In the genomic region with DNA sequence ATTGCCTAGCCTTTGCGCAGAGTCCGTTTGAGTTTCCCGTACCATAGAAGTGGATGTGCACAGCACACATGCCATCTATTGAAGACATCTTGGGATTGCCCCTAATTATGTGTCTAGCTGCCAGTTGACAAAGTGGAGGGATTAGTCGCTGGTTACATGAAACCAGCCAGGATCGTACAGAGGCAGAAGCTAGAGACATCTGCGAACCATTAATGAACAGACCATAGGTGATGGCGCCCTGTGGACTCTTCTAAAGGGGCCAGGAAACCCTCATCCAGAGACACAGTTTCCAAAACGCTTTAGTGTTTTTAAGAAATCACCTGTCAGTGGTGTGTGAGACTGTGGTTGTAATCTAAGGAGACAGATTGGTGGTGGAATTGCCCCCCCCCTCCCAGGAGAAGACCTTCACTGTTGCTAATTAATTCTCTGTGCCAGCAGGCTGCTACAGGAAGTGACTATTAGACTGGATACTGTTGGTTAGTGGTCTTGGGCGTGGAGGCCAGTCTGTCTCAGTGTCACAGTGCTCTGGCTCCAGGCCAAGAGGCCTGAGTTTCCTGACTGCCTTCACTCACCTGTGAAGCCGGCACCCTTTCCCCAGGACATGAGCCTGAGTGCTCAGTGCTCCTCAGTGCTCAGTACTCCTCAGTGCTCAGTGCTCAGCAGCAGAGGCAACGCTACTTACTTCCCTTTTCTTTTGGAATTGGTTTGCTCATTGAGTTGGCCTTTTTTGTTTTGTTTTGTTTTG, we compare ENCODE assay signal across 9 mouse cellular contexts. TPM values are rescaled to one million over a fixed set of nuclear protein-coding genes. Genes with fewer than 3 reads are reported as not detected.
DNase-seq lines count a peak whose midpoint lies in the region; ATAC-seq and TF ChIP-seq lines count a peak whose summit lies in the region.
"Had no signal": no experiment of that assay in that cellular context is flagged by ENCODE, and none has a peak within 500 bp of the region (broad histone marks: within the 10 kb centered on the region; RNA-seq: fewer than 3 reads in every experiment).

No protein-coding gene starts in this region.

- H3K36me3 ChIP-seq in midbrain, embryonic 13.5 days = 0 out of 2 replicates have a peak, but pooled peaks cover 5% of the 10 kb centered on the region
- no peaks in the 10 kb centered on the region for H3K36me3 ChIP-seq in midbrain, embryonic 15.5 days (replicated peaks)
- H3K36me3 ChIP-seq in embryonic facial prominence, embryonic 10.5 days (replicated peaks) = peaks cover 49% of the 10 kb centered on the region
- peaks cover 14% of the 10 kb centered on the region for H3K36me3 ChIP-seq in small intestine, adult 2 months (ENCODE audit: control insufficient read depth, insufficient read depth, low read length)

- no peaks in the 10 kb centered on the region for H3K9me3 ChIP-seq in midbrain, embryonic 13.5 days
- H3K9me3 ChIP-seq in midbrain, embryonic 15.5 days = no peaks in the 10 kb centered on the region
- H3K9me3 ChIP-seq in embryonic facial prominence, embryonic 10.5 days = no peaks in the 10 kb centered on the region
- H3K9me3 ChIP-seq: liver, embryonic 13.5 days had no signal

- no peak for TF ChIP-seq CTCF in small intestine, adult 2 months (IDR thresholded peaks at IDR 0.05; ENCODE audit: extremely low read depth, insufficient read length, insufficient replicate concordance, low read depth, low read length)

- H3K4me1 ChIP-seq in midbrain, embryonic 13.5 days (replicated peaks) = peaks cover 43% of the 10 kb centered on the region
- peaks cover 24% of the 10 kb centered on the region for H3K4me1 ChIP-seq in midbrain, embryonic 15.5 days
- H3K4me1 ChIP-seq in embryonic facial prominence, embryonic 10.5 days = peaks cover 88% of the 10 kb centered on the region
- peaks cover 35% of the 10 kb centered on the region for H3K4me1 ChIP-seq in small intestine, adult 2 months (ENCODE audit: control insufficient read depth, insufficient read depth, insufficient read length, low read length)

- TF ChIP-seq POLR2A in small intestine, adult 2 months (IDR thresholded peaks at IDR 0.05; ENCODE audit: low read depth, low read length) = no peak

- no peak overlapping the region for H3K4me3 ChIP-seq in midbrain, embryonic 13.5 days (replicated peaks)
- H3K4me3 ChIP-seq in midbrain, embryonic 15.5 days = no peak overlapping the region
- no peak overlapping the region for H3K4me3 ChIP-seq in embryonic facial prominence, embryonic 10.5 days
- no peak overlapping the region for H3K4me3 ChIP-seq in small intestine, adult 2 months (ENCODE audit: low read depth, low read length)
- H3K4me3 ChIP-seq: liver, embryonic 13.5 days had no signal

- intact Hi-C loops in left cerebral cortex, postnatal 14 days (cut with DNase I) = no loop called here

- H3K4me2 ChIP-seq in midbrain, embryonic 13.5 days (replicated peaks) = no peak overlapping the region
- no peak overlapping the region for H3K4me2 ChIP-seq in midbrain, embryonic 15.5 days
- H3K4me2 ChIP-seq: liver, embryonic 13.5 days had no signal

- 0 out of 2 replicates have a peak, but pooled peaks have one; percentile 24 for ATAC-seq in midbrain, embryonic 13.5 days
- no peak for ATAC-seq in midbrain, embryonic 15.5 days (replicated peaks)

- H3K9ac ChIP-seq in midbrain, embryonic 13.5 days (replicated peaks) = no peak overlapping the region
- H3K9ac ChIP-seq in midbrain, embryonic 15.5 days = no peak overlapping the region
- H3K9ac ChIP-seq: liver, embryonic 13.5 days had no signal

- no peaks in the 10 kb centered on the region for H3K27me3 ChIP-seq in midbrain, embryonic 13.5 days
- no peaks in the 10 kb centered on the region for H3K27me3 ChIP-seq in midbrain, embryonic 15.5 days (replicated peaks)
- H3K27me3 ChIP-seq in embryonic facial prominence, embryonic 10.5 days (replicated peaks; ENCODE audit: low read depth, poor library complexity, severe bottlenecking) = no peaks in the 10 kb centered on the region
- no peaks in the 10 kb centered on the region for H3K27me3 ChIP-seq in small intestine, adult 2 months (ENCODE audit: control insufficient read depth, insufficient read depth, low read length)
- H3K27me3 ChIP-seq: liver, embryonic 13.5 days had no signal

- DNase-seq in embryonic facial prominence, embryonic 10.5 days (ENCODE audit: low spot score) = peak; percentile 66
- peak; percentile 63 to 75 for DNase-seq in kidney, postnatal 36 days
- DNase-seq in frontal cortex, postnatal 10 days (ENCODE audit: low spot score in 2 of 2) = no peak
- DNase-seq in left cerebral cortex, postnatal 14 days (ENCODE audit: low spot score in 2 of 2) = no peak
- DNase-seq in adrenal gland, adult 8-10 months = no peak
- DNase-seq: liver, embryonic 13.5 days had no signal

- WGBS in midbrain, embryonic 13.5 days = 72% methylated on average over 11 of the region's 11 CpGs
- 61% methylated on average over 11 of the region's 11 CpGs for WGBS in midbrain, embryonic 15.5 days
- WGBS in embryonic facial prominence, embryonic 10.5 days = 39% methylated on average over 11 of the region's 11 CpGs
- WGBS in small intestine, adult 2 months = 54% methylated on average over 11 of the region's 11 CpGs

- no peak overlapping the region for H3K27ac ChIP-seq in midbrain, embryonic 13.5 days
- no peak overlapping the region for H3K27ac ChIP-seq in midbrain, embryonic 15.5 days
- H3K27ac ChIP-seq in embryonic facial prominence, embryonic 10.5 days (replicated peaks) = peak overlapping the region; percentile 52; the same call in 1 of the 2 replicates
- peak overlapping the region; percentile 38 for H3K27ac ChIP-seq in small intestine, adult 2 months (ENCODE audit: insufficient read depth, low read depth, low read length)
- H3K27ac ChIP-seq: liver, embryonic 13.5 days had no signal

RNA-seq across cellular contexts. Expression of a gene that starts 37.8 kb away (rescaled TPM):
- polyA plus RNA-seq in midbrain, embryonic 13.5 days (2015; fragmentation: Nextera tagmentation; extraction: Ambion mirVana) = 321 and 324 TPM in 2 replicates
- polyA plus RNA-seq in midbrain, embryonic 15.5 days (2015; fragmentation: Nextera tagmentation; extraction: Ambion mirVana) = 330 and 331 TPM in 2 replicates
- polyA plus RNA-seq in embryonic facial prominence, embryonic 10.5 days (2016; fragmentation: Nextera tagmentation; extraction: Ambion mirVana) = 388 and 409 TPM in 2 replicates
- 159 and 390 TPM in 2 replicates for polyA plus RNA-seq in small intestine, adult 2 months (2012; rRNA removed)
- 100 to 1,000 TPM; 394 to 398 TPM for total RNA-seq in left cerebral cortex, postnatal 14 days (2021)
- total RNA-seq in adrenal gland, adult 8-10 months (2022) = 100 to 1,000 TPM; 357 to 412 (median 388) TPM

Comparison
In these comparisons a context has a peak if more than half of its experiments do, and no peak if none do; other contexts are left out.
1. H3K27ac ChIP-seq: peak in embryonic facial prominence, embryonic 10.5 days (single experiment) and small intestine, adult 2 months (single experiment); none in midbrain, embryonic 13.5 days (single experiment) and midbrain, embryonic 15.5 days (single experiment).
2. DNase-seq: peak in embryonic facial prominence, embryonic 10.5 days (single experiment) and kidney, postnatal 36 days (2 of 2); none in frontal cortex, postnatal 10 days (0 of 2), left cerebral cortex, postnatal 14 days (0 of 2) and adrenal gland, adult 8-10 months (single experiment).